Mouse (Mus musculus): ENCODE measurements around the gene Il5ra. TPM values are rescaled to one million over a fixed set of nuclear protein-coding genes. Genes with fewer than 3 reads are reported as not detected.
A peak's percentile ranks its signal among the peaks of the same experiment; 100 is the strongest.

Il5ra gene
- polyA plus RNA-seq, 1 experiment from 2014 or later: not detected

- H3K4me2 ChIP-seq (replicated peaks; ENCODE audit: low read depth, low read length): peak within 1 kb of the TSS; percentile 90
- H3K27ac ChIP-seq (ENCODE audit: low read depth, low read length): no peak within 1 kb of the TSS
- H3K9ac ChIP-seq (ENCODE audit: low read depth, low read length): peak within 1 kb of the TSS; percentile 52
- no peaks in the 10 kb centered on the region for H3K36me3 ChIP-seq (ENCODE audit: control insufficient read depth, insufficient read depth, low read length)
- 9% methylated on average over 35 of the region's 35 CpGs for whole genome bisulfite sequencing
- H3K4me3 ChIP-seq (ENCODE audit: low read depth, low read length): peak within 1 kb of the TSS; percentile 54
- DNase-seq (ENCODE audit: low spot score) (peak; percentile 99), ATAC-seq (ENCODE audit: low FRiP score) (peak; percentile 100)
- no peaks in the 10 kb centered on the region for H3K27me3 ChIP-seq (ENCODE audit: control insufficient read depth, insufficient read depth, low read length)
- H3K9me3 ChIP-seq (ENCODE audit: control insufficient read depth, low read length): no peaks in the 10 kb centered on the region
- no peaks in the 10 kb centered on the region for H3K4me1 ChIP-seq (replicated peaks; ENCODE audit: control insufficient read depth, insufficient read depth, low read length)
Observed at GRCm38 (mm10) chr6:106768640-106769289, 19.9 kb upstream of the Il5ra start, which contains the start of gene Trnt1. TSS of gene Trnt1 (plus strand) at chr6:106769120.

- 82% methylated on average over 4 of the region's 4 CpGs for WGBS
- ATAC-seq (ENCODE audit: low FRiP score): no peak
- H3K9me3 ChIP-seq (ENCODE audit: control insufficient read depth, low read length): no peaks in the 10 kb centered on the region
- DNase-seq (ENCODE audit: low spot score): no peak
- H3K9ac ChIP-seq (ENCODE audit: low read depth, low read length): no peak overlapping the region
- H3K4me2 ChIP-seq (replicated peaks; ENCODE audit: low read depth, low read length): no peak overlapping the region
- no peaks in the 10 kb centered on the region for H3K4me1 ChIP-seq (replicated peaks; ENCODE audit: control insufficient read depth, insufficient read depth, low read length)
- no peak overlapping the region for H3K27ac ChIP-seq (ENCODE audit: low read depth, low read length)
- no peaks in the 10 kb centered on the region for H3K36me3 ChIP-seq (ENCODE audit: control insufficient read depth, insufficient read depth, low read length)
- H3K27me3 ChIP-seq (ENCODE audit: control insufficient read depth, insufficient read depth, low read length): no peaks in the 10 kb centered on the region
- H3K4me3 ChIP-seq (ENCODE audit: low read depth, low read length): no peak overlapping the region
Observed at GRCm38 (mm10) chr6:106766774-106767173, 17.9 kb upstream of the Il5ra start.

- Histone ChIP-seq H3K4me2 (replicated peaks; ENCODE audit: low read depth, low read length) (no peak overlapping the region), H3K9me3 (ENCODE audit: control insufficient read depth, low read length) (no peaks in the 10 kb centered on the region), H3K4me3 (ENCODE audit: low read depth, low read length) (no peak overlapping the region), H3K4me1 (replicated peaks; ENCODE audit: control insufficient read depth, insufficient read depth, low read length) (no peaks in the 10 kb centered on the region), H3K36me3 (ENCODE audit: control insufficient read depth, insufficient read depth, low read length) (no peaks in the 10 kb centered on the region), H3K9ac (ENCODE audit: low read depth, low read length) (no peak overlapping the region), H3K27me3 (ENCODE audit: control insufficient read depth, insufficient read depth, low read length) (no peaks in the 10 kb centered on the region), H3K27ac (ENCODE audit: low read depth, low read length) (no peak overlapping the region)
- ATAC-seq (ENCODE audit: low FRiP score) (no peak), DNase-seq (ENCODE audit: low spot score) (no peak)
- 83% methylated on average over 1 of the region's 1 CpGs for WGBS
Observed at GRCm38 (mm10) chr6:106765892-106766291, 17.1 kb upstream of the Il5ra start.

- no peak overlapping the region for H3K4me2 ChIP-seq (replicated peaks; ENCODE audit: low read depth, low read length)
- no peaks in the 10 kb centered on the region for H3K36me3 ChIP-seq (ENCODE audit: control insufficient read depth, insufficient read depth, low read length)
- DNase-seq (ENCODE audit: low spot score): no peak
- ATAC-seq (ENCODE audit: low FRiP score): no peak
- H3K27ac ChIP-seq (ENCODE audit: low read depth, low read length): no peak overlapping the region
- no peak overlapping the region for H3K9ac ChIP-seq (ENCODE audit: low read depth, low read length)
- H3K4me1 ChIP-seq (replicated peaks; ENCODE audit: control insufficient read depth, insufficient read depth, low read length): no peaks in the 10 kb centered on the region
- no peaks in the 10 kb centered on the region for H3K9me3 ChIP-seq (ENCODE audit: control insufficient read depth, low read length)
- no peaks in the 10 kb centered on the region for H3K27me3 ChIP-seq (ENCODE audit: control insufficient read depth, insufficient read depth, low read length)
- WGBS: 80% methylated on average over 1 of the region's 1 CpGs
- H3K4me3 ChIP-seq (ENCODE audit: low read depth, low read length): no peak overlapping the region
Observed at GRCm38 (mm10) chr6:106761486-106761885, 12.6 kb upstream of the Il5ra start.

- ATAC-seq (ENCODE audit: low FRiP score) (no peak), DNase-seq (ENCODE audit: low spot score) (no peak)
- Histone ChIP-seq H3K4me2 (replicated peaks; ENCODE audit: low read depth, low read length) (no peak overlapping the region), H3K27ac (ENCODE audit: low read depth, low read length) (no peak overlapping the region), H3K9me3 (ENCODE audit: control insufficient read depth, low read length) (no peaks in the 10 kb centered on the region), H3K36me3 (ENCODE audit: control insufficient read depth, insufficient read depth, low read length) (no peaks in the 10 kb centered on the region), H3K27me3 (ENCODE audit: control insufficient read depth, insufficient read depth, low read length) (no peaks in the 10 kb centered on the region), H3K4me1 (replicated peaks; ENCODE audit: control insufficient read depth, insufficient read depth, low read length) (no peaks in the 10 kb centered on the region), H3K4me3 (ENCODE audit: low read depth, low read length) (no peak overlapping the region), H3K9ac (ENCODE audit: low read depth, low read length) (no peak overlapping the region)
- WGBS: 93% methylated on average over 3 of the region's 3 CpGs
Observed at GRCm38 (mm10) chr6:106760473-106761218, 11.8 kb upstream of the Il5ra start.

- H3K4me1 ChIP-seq (replicated peaks; ENCODE audit: control insufficient read depth, insufficient read depth, low read length): no peaks in the 10 kb centered on the region
- no peak overlapping the region for H3K9ac ChIP-seq (ENCODE audit: low read depth, low read length)
- ATAC-seq (ENCODE audit: low FRiP score) (no peak), DNase-seq (ENCODE audit: low spot score) (no peak)
- no peaks in the 10 kb centered on the region for H3K9me3 ChIP-seq (ENCODE audit: control insufficient read depth, low read length)
- 80% methylated on average over 3 of the region's 3 CpGs for WGBS
- no peaks in the 10 kb centered on the region for H3K27me3 ChIP-seq (ENCODE audit: control insufficient read depth, insufficient read depth, low read length)
- no peaks in the 10 kb centered on the region for H3K36me3 ChIP-seq (ENCODE audit: control insufficient read depth, insufficient read depth, low read length)
- H3K4me3 ChIP-seq (ENCODE audit: low read depth, low read length): no peak overlapping the region
- no peak overlapping the region for H3K27ac ChIP-seq (ENCODE audit: low read depth, low read length)
- H3K4me2 ChIP-seq (replicated peaks; ENCODE audit: low read depth, low read length): no peak overlapping the region
Observed at GRCm38 (mm10) chr6:106758299-106758698, 9.5 kb upstream of the Il5ra start.

- no peak overlapping the region for H3K27ac ChIP-seq (ENCODE audit: low read depth, low read length)
- no peak overlapping the region for H3K4me2 ChIP-seq (replicated peaks; ENCODE audit: low read depth, low read length)
- DNase-seq (ENCODE audit: low spot score): no peak
- H3K27me3 ChIP-seq (ENCODE audit: control insufficient read depth, insufficient read depth, low read length): no peaks in the 10 kb centered on the region
- no peaks in the 10 kb centered on the region for H3K36me3 ChIP-seq (ENCODE audit: control insufficient read depth, insufficient read depth, low read length)
- H3K9ac ChIP-seq (ENCODE audit: low read depth, low read length): no peak overlapping the region
- H3K4me1 ChIP-seq (replicated peaks; ENCODE audit: control insufficient read depth, insufficient read depth, low read length): no peaks in the 10 kb centered on the region
- peak; percentile 47; the same call in 1 of the 2 replicates for ATAC-seq (ENCODE audit: low FRiP score)
- no peak overlapping the region for H3K4me3 ChIP-seq (ENCODE audit: low read depth, low read length)
- H3K9me3 ChIP-seq (ENCODE audit: control insufficient read depth, low read length): no peaks in the 10 kb centered on the region
- 69% methylated on average over 7 of the region's 7 CpGs for WGBS
Observed at GRCm38 (mm10) chr6:106750291-106750690, 1.5 kb upstream of the Il5ra start.

- 69% methylated on average over 3 of the region's 3 CpGs for WGBS
- Histone ChIP-seq H3K9me3 (ENCODE audit: control insufficient read depth, low read length) (no peaks in the 10 kb centered on the region), H3K4me1 (replicated peaks; ENCODE audit: control insufficient read depth, insufficient read depth, low read length) (no peaks in the 10 kb centered on the region), H3K4me3 (ENCODE audit: low read depth, low read length) (no peak overlapping the region), H3K36me3 (ENCODE audit: control insufficient read depth, insufficient read depth, low read length) (no peaks in the 10 kb centered on the region), H3K27me3 (ENCODE audit: control insufficient read depth, insufficient read depth, low read length) (no peaks in the 10 kb centered on the region), H3K27ac (ENCODE audit: low read depth, low read length) (no peak overlapping the region), H3K4me2 (replicated peaks; ENCODE audit: low read depth, low read length) (no peak overlapping the region), H3K9ac (ENCODE audit: low read depth, low read length) (no peak overlapping the region)
- DNase-seq (ENCODE audit: low spot score) (no peak), ATAC-seq (ENCODE audit: low FRiP score) (no peak)
Observed at GRCm38 (mm10) chr6:106747804-106748203, 1.0 kb downstream of the Il5ra start.

GRCm38 (mm10) chr6:106747251-106747650 lies 1.6 kb downstream of the Il5ra start:
- 96% methylated on average over 5 of the region's 5 CpGs for WGBS

More at GRCm38 (mm10) chr6:106747251-106747650, 1.6 kb downstream of the Il5ra start:
- Histone ChIP-seq H3K36me3 (ENCODE audit: control insufficient read depth, insufficient read depth, low read length) (no peaks in the 10 kb centered on the region), H3K4me1 (replicated peaks; ENCODE audit: control insufficient read depth, insufficient read depth, low read length) (no peaks in the 10 kb centered on the region), H3K9me3 (ENCODE audit: control insufficient read depth, low read length) (no peaks in the 10 kb centered on the region), H3K27ac (ENCODE audit: low read depth, low read length) (no peak overlapping the region), H3K27me3 (ENCODE audit: control insufficient read depth, insufficient read depth, low read length) (no peaks in the 10 kb centered on the region), H3K4me3 (ENCODE audit: low read depth, low read length) (no peak overlapping the region), H3K4me2 (replicated peaks; ENCODE audit: low read depth, low read length) (no peak overlapping the region), H3K9ac (ENCODE audit: low read depth, low read length) (no peak overlapping the region)
- no peak for DNase-seq (ENCODE audit: low spot score)
- no peak for ATAC-seq (ENCODE audit: low FRiP score)
